Mouse (Mus musculus): ENCODE measurements around the gene Prss37.

DNA sequence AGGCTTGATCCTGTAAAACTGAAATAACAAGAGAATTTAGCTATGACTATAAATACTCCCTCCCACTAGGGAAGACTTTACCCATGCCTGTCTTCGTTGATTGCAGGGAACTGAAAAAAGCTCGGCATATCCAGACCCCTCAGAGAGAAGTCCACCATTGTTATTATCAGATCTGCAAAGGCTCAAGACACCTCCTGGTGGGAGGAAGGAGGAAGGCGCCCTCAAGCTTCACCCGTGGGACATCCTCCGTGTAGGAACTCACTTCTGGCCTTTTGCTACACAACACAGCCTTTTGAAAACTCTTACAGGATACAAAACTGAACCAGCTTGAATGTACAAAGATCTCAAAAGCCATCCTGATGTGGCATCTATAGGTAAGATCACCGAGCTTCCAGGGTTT is 53.6 kb downstream of the Prss37 start:
- TF ChIP-seq CTCF (IDR thresholded peaks at IDR 0.05; ENCODE audit: control insufficient read depth, insufficient read depth, insufficient replicate concordance, low read depth, low read length) = no peak
- TF ChIP-seq POLR2A (IDR thresholded peaks at IDR 0.05; ENCODE audit: control insufficient read depth, low read depth, low read length) = no peak

All from testis, adult 2 months (tissue).